Mouse (Mus musculus): Measurements from ENCODE around the gene Oser1.

DNA sequence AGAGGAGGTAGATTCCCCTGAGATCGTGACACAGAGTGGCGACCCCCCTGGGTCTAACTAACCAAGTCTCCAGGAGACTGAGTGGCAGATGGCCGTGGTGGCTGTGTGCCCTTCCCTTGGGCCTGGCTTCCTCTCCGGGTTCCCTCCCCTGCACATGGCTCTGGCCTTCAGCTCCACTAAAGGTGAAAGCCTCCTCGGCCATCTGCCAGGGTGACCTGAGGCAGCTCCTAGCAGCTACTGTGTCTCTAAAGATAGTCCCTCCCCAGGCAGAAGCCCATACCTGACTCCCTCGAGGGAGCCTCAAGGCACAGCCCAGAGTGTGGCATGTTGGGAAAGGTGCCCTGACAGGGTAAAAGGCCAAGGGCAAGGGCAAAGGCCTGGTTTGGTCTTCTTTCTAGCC is 19.0 kb upstream of the Oser1 start:
- TF ChIP-seq GABPA (IDR thresholded peaks at IDR 0.05; ENCODE audit: insufficient replicate concordance, low read depth, low read length) (no peak), CTCF (conservative IDR thresholded peaks at IDR 0.05 in 1 of 2, IDR thresholded peaks at IDR 0.05 in 1 of 2; ENCODE audit: low read depth in 2 of 2, low read length in 2 of 2) (no peak), POLR2A (IDR thresholded peaks at IDR 0.05; ENCODE audit: low read depth, low read length) (no peak), RCOR1 (conservative IDR thresholded peaks at IDR 0.05; ENCODE audit: low read depth, low read length) (no peak), EP300 (IDR thresholded peaks at IDR 0.05; ENCODE audit: low read length) (no peak), ELF1 (IDR thresholded peaks at IDR 0.05; ENCODE audit: low read depth, low read length) (no peak), USF2 (conservative IDR thresholded peaks at IDR 0.05; ENCODE audit: low read depth, low read length) (no peak), MEF2A (IDR thresholded peaks at IDR 0.05; ENCODE audit: borderline replicate concordance, low read depth, low read length) (no peak), PAX5 (IDR thresholded peaks at IDR 0.05; ENCODE audit: low read length) (no peak), ZKSCAN1 (IDR thresholded peaks at IDR 0.05; ENCODE audit: borderline replicate concordance, low read depth, low read length) (no peak), POLR2AphosphoS2 (IDR thresholded peaks at IDR 0.05; ENCODE audit: low read depth, low read length) (no peak), E2F4 (IDR thresholded peaks at IDR 0.05; ENCODE audit: insufficient replicate concordance, low read depth, low read length) (no peak), TCF12 (IDR thresholded peaks at IDR 0.05; ENCODE audit: low read depth, low read length) (no peak), MAX (IDR thresholded peaks at IDR 0.05; ENCODE audit: low read length) (no peak)

Data from CH12.LX (cell line).